Mouse (Mus musculus): ENCODE measurements around the gene Ngf. TPM values are rescaled to one million over a fixed set of nuclear protein-coding genes. Genes with fewer than 3 reads are reported as not detected.

Gene Ngf
- not detected in 2 replicates for polyA plus RNA-seq (2012; ENCODE audit: low replicate concordance)

GRCm38 (mm10) chr3:102469713-102470448 lies at the start of gene Ngf:
Gene Ngf (plus strand): TSS chr3:102469919.

All from leukemia stem cell, adult 10-12 weeks (primary cell).